Mouse (Mus musculus): ENCODE results near the gene Sp9. TPM values are rescaled to one million over a fixed set of nuclear protein-coding genes. Genes with fewer than 3 reads are reported as not detected.

Gene Sp9
- total RNA-seq, 4 experiments from 2014 or later, result not detected

GRCm38 (mm10) chr2:73312152-73313116 is 40.7 kb downstream of the Sp9 start, which contains the start of the genes Scrn3 and Cir1:
TSS of gene Scrn3 (plus strand) at chr2:73312601.
TSS of gene Cir1 (minus strand) at chr2:73312701.
- DNase-seq (ENCODE audit: low spot score in 2 of 2), result peak; percentile 88 to 93

GRCm38 (mm10) chr2:73313117-73313501 is 41.4 kb downstream of the Sp9 start:
- peak; percentile 12 to 17 for DNase-seq (ENCODE audit: low spot score in 2 of 2)

- no peak for DNase-seq (ENCODE audit: low spot score in 2 of 2)
Measured at GRCm38 (mm10) chr2:73314311-73314710, 42.6 kb downstream of the Sp9 start.

GRCm38 (mm10) chr2:73317426-73317825 is 45.7 kb downstream of the Sp9 start:
- DNase-seq (ENCODE audit: low spot score in 2 of 2), result no peak

- DNase-seq (ENCODE audit: low spot score in 2 of 2), result no peak
Measured at GRCm38 (mm10) chr2:73319218-73319617, 47.5 kb downstream of the Sp9 start.

GRCm38 (mm10) chr2:73322991-73323390 is 51.3 kb downstream of the Sp9 start:
- no peak for DNase-seq (ENCODE audit: low spot score in 2 of 2)

GRCm38 (mm10) chr2:73325871-73326270 is 54.1 kb downstream of the Sp9 start:
- DNase-seq (ENCODE audit: low spot score in 2 of 2), result no peak

Other genes starting within 250 kb of the Sp9 start
- gene Ola1, start 53.0 kb upstream of the Sp9 start, total RNA-seq (2022), result 10 to 100 TPM; 49.7 to 61.4 (median 53.0) TPM
- gene Scrn3, start 40.7 kb downstream of the Sp9 start, total RNA-seq (2022), result 10 to 100 TPM; 57.9 to 59.9 (median 58.6) TPM
- 10 to 100 TPM in 2 of 4 experiments, 1 to 10 TPM in 2; 8.8 to 14.1 (median 11.7) TPM for gene Cir1, start 40.8 kb downstream of the Sp9 start, total RNA-seq (2022)
- gene Gpr155, start 114.6 kb downstream of the Sp9 start, total RNA-seq (2022), result 10 to 100 TPM; 14.6 to 21.7 (median 19.3) TPM

All from gastrocnemius, adult 8-10 months (tissue).